Mouse (Mus musculus): ENCODE data around the gene Gsg1l. TPM values are rescaled to one million over a fixed set of nuclear protein-coding genes. Genes with fewer than 3 reads are reported as not detected.
A peak's percentile ranks its signal among the peaks of the same experiment; 100 is the strongest.

The Gsg1l gene
- total RNA-seq, 2 experiments from 2014 or later: 14.3 to 14.4 TPM

- DNase-seq (ENCODE audit: extremely low spot score in 1 of 2, low spot score in 1 of 2): peak in 1 of 2 experiments; percentile 26
Measured at GRCm38 (mm10) chr7:126081727-126082285, 405 bp downstream of the Gsg1l start.

GRCm38 (mm10) chr7:126080949-126081654 lies 1.1 kb downstream of the Gsg1l start:
- no peak for DNase-seq (ENCODE audit: extremely low spot score in 1 of 2, low spot score in 1 of 2)

- DNase-seq (ENCODE audit: extremely low spot score in 1 of 2, low spot score in 1 of 2): no peak
Measured at GRCm38 (mm10) chr7:126076935-126077334, 5.3 kb downstream of the Gsg1l start.

GRCm38 (mm10) chr7:126075058-126075457 lies 7.2 kb downstream of the Gsg1l start:
- no peak for DNase-seq (ENCODE audit: extremely low spot score in 1 of 2, low spot score in 1 of 2)

GRCm38 (mm10) chr7:126070321-126070720 lies 11.9 kb downstream of the Gsg1l start:
- no peak for DNase-seq (ENCODE audit: extremely low spot score in 1 of 2, low spot score in 1 of 2)

- peak; percentile 38 to 59 for DNase-seq (ENCODE audit: extremely low spot score in 1 of 2, low spot score in 1 of 2)
Measured at GRCm38 (mm10) chr7:126066777-126067176, 15.4 kb downstream of the Gsg1l start.

GRCm38 (mm10) chr7:126065243-126065876 lies 16.9 kb downstream of the Gsg1l start:
- DNase-seq (ENCODE audit: extremely low spot score in 1 of 2, low spot score in 1 of 2): no peak

- DNase-seq (ENCODE audit: extremely low spot score in 1 of 2, low spot score in 1 of 2): no peak
Measured at GRCm38 (mm10) chr7:126062228-126062627, 20.0 kb downstream of the Gsg1l start.

- DNase-seq (ENCODE audit: extremely low spot score in 1 of 2, low spot score in 1 of 2): no peak
Measured at GRCm38 (mm10) chr7:126058918-126059317, 23.3 kb downstream of the Gsg1l start.

- no peak for DNase-seq (ENCODE audit: extremely low spot score in 1 of 2, low spot score in 1 of 2)
Measured at GRCm38 (mm10) chr7:126057332-126057914, 24.8 kb downstream of the Gsg1l start.

GRCm38 (mm10) chr7:126054574-126054973 lies 27.6 kb downstream of the Gsg1l start:
- DNase-seq (ENCODE audit: extremely low spot score in 1 of 2, low spot score in 1 of 2): no peak

- DNase-seq (ENCODE audit: extremely low spot score in 1 of 2, low spot score in 1 of 2): no peak
Measured at GRCm38 (mm10) chr7:126053618-126054017, 28.6 kb downstream of the Gsg1l start.

- no peak for DNase-seq (ENCODE audit: extremely low spot score in 1 of 2, low spot score in 1 of 2)
Measured at GRCm38 (mm10) chr7:126051910-126052309, 30.3 kb downstream of the Gsg1l start.

- DNase-seq (ENCODE audit: extremely low spot score in 1 of 2, low spot score in 1 of 2): no peak
Measured at GRCm38 (mm10) chr7:126045077-126045476, 37.1 kb downstream of the Gsg1l start.

GRCm38 (mm10) chr7:126042306-126042705 lies 39.9 kb downstream of the Gsg1l start:
- DNase-seq (ENCODE audit: extremely low spot score in 1 of 2, low spot score in 1 of 2): no peak

- DNase-seq (ENCODE audit: extremely low spot score in 1 of 2, low spot score in 1 of 2): peak; percentile 31 to 55
Measured at GRCm38 (mm10) chr7:126040794-126041526, 41.3 kb downstream of the Gsg1l start.

GRCm38 (mm10) chr7:126039847-126040246 lies 42.4 kb downstream of the Gsg1l start:
- no peak for DNase-seq (ENCODE audit: extremely low spot score in 1 of 2, low spot score in 1 of 2)

GRCm38 (mm10) chr7:126039247-126039835 lies 42.9 kb downstream of the Gsg1l start:
- DNase-seq (ENCODE audit: extremely low spot score in 1 of 2, low spot score in 1 of 2): no peak

GRCm38 (mm10) chr7:126038366-126039246 lies 43.6 kb downstream of the Gsg1l start:
- DNase-seq (ENCODE audit: extremely low spot score in 1 of 2, low spot score in 1 of 2): no peak
